Mouse (Mus musculus): ENCODE results near the gene Dnajb3. TPM values are rescaled to one million over a fixed set of nuclear protein-coding genes. Genes with fewer than 3 reads are reported as not detected.
A peak's percentile ranks its signal among the peaks of the same experiment; 100 is the strongest.

Dnajb3 gene
- 4.1 and 6.5 TPM in 2 replicates for polyA plus RNA-seq (2015; fragmentation: Nextera tagmentation; extraction: Ambion mirVana)

DNA sequence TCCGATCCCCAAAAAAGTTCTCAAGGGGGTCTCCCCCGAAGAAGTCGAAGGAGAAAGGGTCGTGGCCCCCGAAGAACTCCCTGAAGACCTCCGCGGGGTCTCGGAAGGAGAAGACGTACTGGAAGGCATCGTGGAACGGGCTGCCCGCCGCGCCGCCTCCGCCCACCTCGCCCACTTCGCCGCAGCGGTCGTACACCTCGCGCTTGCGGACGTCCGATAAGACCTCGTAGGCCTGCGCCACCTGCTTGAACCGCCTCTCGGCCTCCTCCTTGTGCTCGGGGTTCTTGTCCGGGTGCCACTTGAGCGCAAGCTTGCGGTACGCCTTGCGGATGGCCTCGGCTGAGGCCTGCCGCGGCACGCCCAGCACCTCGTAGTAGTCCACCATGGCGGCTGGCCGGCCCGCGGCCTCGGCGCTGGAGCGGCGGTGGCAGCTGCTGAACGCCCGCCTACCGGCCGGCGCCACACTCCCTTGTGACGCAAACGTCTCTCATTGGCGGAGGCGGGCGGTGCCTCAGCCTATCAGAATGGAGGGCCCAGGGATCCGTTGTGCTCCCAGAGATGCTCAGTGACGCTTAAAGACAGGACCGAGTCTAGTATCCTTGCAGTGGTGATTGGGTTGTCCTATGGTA is at the start of gene Dnajb3:
Gene Dnajb3 (minus strand): TSS at position 489 of the 629 bp plus-strand sequence.
- H3K36me3 ChIP-seq (ENCODE audit: control insufficient read depth, insufficient read depth, low read length), result no peaks in the 10 kb centered on the region
- H3K4me1 ChIP-seq (replicated peaks; ENCODE audit: control insufficient read depth, insufficient read depth, low read length), result peaks cover 4% of the 10 kb centered on the region; the same call in 1 of the 2 replicates
- H3K9me3 ChIP-seq (ENCODE audit: control insufficient read depth, low read length), result peaks cover 6% of the 10 kb centered on the region; the same call in 1 of the 2 replicates
- WGBS, result 6% methylated on average over 62 of the region's 62 CpGs
- H3K4me2 ChIP-seq (ENCODE audit: low read depth, low read length), result peak within 1 kb of the TSS; percentile 90
- peak; percentile 99 for ATAC-seq (ENCODE audit: low read depth)
- peak within 1 kb of the TSS; percentile 78 for H3K9ac ChIP-seq (ENCODE audit: low read length)
- H3K27ac ChIP-seq (ENCODE audit: low read length), result no peak within 1 kb of the TSS
- H3K4me3 ChIP-seq (ENCODE audit: low read length), result peak within 1 kb of the TSS; percentile 54
- H3K27me3 ChIP-seq (ENCODE audit: control insufficient read depth, insufficient read depth, low read depth, low read length), result no peaks in the 10 kb centered on the region

DNA sequence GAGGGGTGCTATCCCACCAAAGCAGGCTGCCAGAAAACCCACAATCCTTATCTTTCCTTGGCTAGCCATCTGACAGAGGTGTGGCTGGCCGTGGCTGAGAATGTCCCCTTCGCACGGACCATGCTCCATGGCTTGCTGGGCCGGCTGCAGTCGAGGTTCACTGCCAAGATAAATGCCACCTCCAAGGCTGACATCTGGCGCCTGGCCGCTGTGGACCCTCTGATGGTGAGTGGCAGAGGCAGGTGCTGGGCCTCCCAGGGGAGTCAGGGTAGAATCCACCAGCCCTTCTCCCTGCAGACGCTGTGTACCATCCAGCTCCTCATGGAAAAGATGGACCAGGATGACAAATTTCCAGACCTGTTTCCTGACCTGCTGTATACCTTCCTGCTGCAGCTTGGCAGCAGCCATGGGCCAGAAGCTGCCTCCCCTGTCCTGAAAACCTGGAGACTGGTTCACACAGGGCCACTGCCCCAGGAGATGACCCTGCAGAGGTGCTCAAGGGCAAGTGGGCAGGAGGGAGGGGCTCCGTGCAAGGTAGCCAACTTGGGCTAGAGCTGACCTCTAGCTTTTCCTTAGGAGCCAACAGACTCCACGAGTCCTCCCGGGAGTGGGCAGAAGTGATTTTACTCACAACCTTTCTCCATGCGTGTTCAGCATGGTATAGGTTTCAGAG is 49.3 kb upstream of the Dnajb3 start:
- no peak overlapping the region for H3K27ac ChIP-seq (ENCODE audit: low read length)
- no peak overlapping the region for H3K4me3 ChIP-seq (ENCODE audit: low read length)
- no peaks in the 10 kb centered on the region for H3K4me1 ChIP-seq (replicated peaks; ENCODE audit: control insufficient read depth, insufficient read depth, low read length)
- no peak overlapping the region for H3K9ac ChIP-seq (ENCODE audit: low read length)
- H3K27me3 ChIP-seq (ENCODE audit: control insufficient read depth, insufficient read depth, low read depth, low read length), result no peaks in the 10 kb centered on the region
- peaks cover 31% of the 10 kb centered on the region for H3K9me3 ChIP-seq (ENCODE audit: control insufficient read depth, low read length)
- H3K4me2 ChIP-seq (ENCODE audit: low read depth, low read length), result no peak overlapping the region
- ATAC-seq (ENCODE audit: low read depth), result no peak
- H3K36me3 ChIP-seq (ENCODE audit: control insufficient read depth, insufficient read depth, low read length), result peaks cover 4% of the 10 kb centered on the region; the same call in 1 of the 2 replicates
- 80% methylated on average over 12 of the region's 12 CpGs for WGBS

DNA sequence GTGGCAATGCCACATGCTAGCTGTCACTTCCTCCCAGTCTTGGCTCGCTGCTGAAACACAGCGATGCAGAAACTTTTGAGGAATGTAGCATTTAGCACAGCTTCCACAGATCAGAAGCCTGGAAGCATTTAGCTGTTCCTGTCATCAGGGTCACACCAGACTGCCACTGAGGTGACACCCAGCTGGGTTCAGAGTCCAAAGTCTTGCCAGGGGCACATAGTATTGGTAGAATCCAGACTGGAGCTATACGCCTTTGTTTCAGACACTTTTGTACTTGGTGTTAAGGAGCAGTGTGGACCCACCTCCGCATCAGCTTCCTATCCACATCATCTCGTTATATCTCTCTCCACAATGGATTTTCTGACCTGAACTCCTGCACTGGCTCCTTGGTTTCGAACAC is 48.0 kb upstream of the Dnajb3 start:
- Histone ChIP-seq H3K4me2 (ENCODE audit: low read depth, low read length) (no peak overlapping the region), H3K9ac (ENCODE audit: low read length) (no peak overlapping the region), H3K27me3 (ENCODE audit: control insufficient read depth, insufficient read depth, low read depth, low read length) (no peaks in the 10 kb centered on the region), H3K36me3 (ENCODE audit: control insufficient read depth, insufficient read depth, low read length) (no peaks in the 10 kb centered on the region), H3K4me3 (ENCODE audit: low read length) (no peak overlapping the region), H3K4me1 (replicated peaks; ENCODE audit: control insufficient read depth, insufficient read depth, low read length) (no peaks in the 10 kb centered on the region), H3K27ac (ENCODE audit: low read length) (no peak overlapping the region), H3K9me3 (ENCODE audit: control insufficient read depth, low read length) (peaks cover 45% of the 10 kb centered on the region)
- 69% methylated on average over 6 of the region's 6 CpGs for WGBS
- ATAC-seq (ENCODE audit: low read depth), result no peak

DNA sequence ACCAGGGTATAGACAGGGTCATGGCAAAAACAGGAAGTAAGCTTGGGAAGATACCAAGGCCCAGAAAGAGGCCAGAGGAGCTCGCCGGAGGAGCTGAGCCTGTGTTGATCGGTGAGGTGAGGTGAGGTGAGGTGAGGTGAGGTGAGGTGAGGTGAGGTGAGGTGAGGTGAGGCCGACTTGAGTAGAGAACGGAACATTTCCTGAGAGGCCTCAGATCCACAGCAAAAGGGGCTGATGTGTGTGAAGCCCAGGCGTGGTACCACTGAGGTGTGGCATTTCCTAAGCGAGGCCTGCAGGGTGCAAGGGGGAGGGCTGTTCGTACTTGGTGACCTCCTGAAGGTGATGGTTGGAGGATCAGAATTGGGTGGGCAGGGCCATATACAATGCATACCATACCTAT is 47.5 kb upstream of the Dnajb3 start:
- H3K36me3 ChIP-seq (ENCODE audit: control insufficient read depth, insufficient read depth, low read length), result no peaks in the 10 kb centered on the region
- no peak overlapping the region for H3K4me2 ChIP-seq (ENCODE audit: low read depth, low read length)
- ATAC-seq (ENCODE audit: low read depth), result no peak
- H3K9me3 ChIP-seq (ENCODE audit: control insufficient read depth, low read length), result peaks cover 48% of the 10 kb centered on the region
- no peak overlapping the region for H3K27ac ChIP-seq (ENCODE audit: low read length)
- no peak overlapping the region for H3K9ac ChIP-seq (ENCODE audit: low read length)
- H3K27me3 ChIP-seq (ENCODE audit: control insufficient read depth, insufficient read depth, low read depth, low read length), result no peaks in the 10 kb centered on the region
- 70% methylated on average over 8 of the region's 8 CpGs for WGBS
- no peak overlapping the region for H3K4me3 ChIP-seq (ENCODE audit: low read length)
- no peaks in the 10 kb centered on the region for H3K4me1 ChIP-seq (replicated peaks; ENCODE audit: control insufficient read depth, insufficient read depth, low read length)

DNA sequence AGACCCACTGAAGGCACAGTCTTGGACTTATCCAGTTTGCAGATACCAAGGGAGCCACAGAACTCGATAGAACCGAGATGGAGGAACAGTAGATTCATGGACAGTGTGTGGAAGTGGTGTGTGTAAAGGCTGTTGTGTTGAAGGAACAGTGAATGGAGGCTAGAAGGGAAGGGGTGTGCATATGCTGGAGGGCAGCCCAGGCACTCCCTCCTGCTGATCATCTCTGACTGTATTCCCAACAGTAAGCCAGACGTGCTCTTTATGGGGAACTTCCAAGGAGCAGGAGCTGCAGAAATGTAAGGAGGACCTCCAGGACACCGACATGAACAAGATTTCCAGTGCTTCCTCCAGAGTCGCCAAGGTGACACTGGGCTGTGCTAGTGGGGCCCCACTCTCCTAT is 44.4 kb upstream of the Dnajb3 start:
- Histone ChIP-seq H3K4me1 (replicated peaks; ENCODE audit: control insufficient read depth, insufficient read depth, low read length) (no peaks in the 10 kb centered on the region), H3K27me3 (ENCODE audit: control insufficient read depth, insufficient read depth, low read depth, low read length) (no peaks in the 10 kb centered on the region), H3K4me2 (ENCODE audit: low read depth, low read length) (no peak overlapping the region), H3K9me3 (ENCODE audit: control insufficient read depth, low read length) (peaks cover 68% of the 10 kb centered on the region), H3K36me3 (ENCODE audit: control insufficient read depth, insufficient read depth, low read length) (no peaks in the 10 kb centered on the region), H3K4me3 (ENCODE audit: low read length) (no peak overlapping the region), H3K9ac (ENCODE audit: low read length) (no peak overlapping the region), H3K27ac (ENCODE audit: low read length) (no peak overlapping the region)
- WGBS, result 75% methylated on average over 5 of the region's 5 CpGs
- ATAC-seq (ENCODE audit: low read depth), result no peak

DNA sequence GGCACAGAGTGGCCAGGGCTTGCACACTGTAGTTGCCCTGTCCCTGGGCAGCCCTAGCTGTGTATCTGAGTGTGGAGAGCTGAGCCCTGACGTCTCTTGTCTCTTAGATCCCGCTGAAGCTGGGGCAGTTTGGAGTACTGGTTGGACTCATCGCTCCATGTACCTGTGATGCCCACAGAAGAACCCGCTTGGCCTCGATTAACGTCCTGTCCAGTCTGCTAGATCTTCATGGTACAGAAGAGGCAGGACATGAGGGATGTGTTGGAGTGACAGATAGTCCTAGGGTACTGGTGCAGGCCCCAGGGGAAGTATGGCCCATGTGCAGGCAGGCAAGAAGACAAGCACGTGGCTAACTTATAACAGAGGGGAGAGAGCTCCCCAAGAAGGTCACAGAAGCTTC is 44.0 kb upstream of the Dnajb3 start:
- Histone ChIP-seq H3K27ac (ENCODE audit: low read length) (no peak overlapping the region), H3K27me3 (ENCODE audit: control insufficient read depth, insufficient read depth, low read depth, low read length) (no peaks in the 10 kb centered on the region), H3K4me3 (ENCODE audit: low read length) (no peak overlapping the region), H3K36me3 (ENCODE audit: control insufficient read depth, insufficient read depth, low read length) (no peaks in the 10 kb centered on the region), H3K9me3 (ENCODE audit: control insufficient read depth, low read length) (peaks cover 68% of the 10 kb centered on the region), H3K4me2 (ENCODE audit: low read depth, low read length) (no peak overlapping the region), H3K9ac (ENCODE audit: low read length) (no peak overlapping the region), H3K4me1 (replicated peaks; ENCODE audit: control insufficient read depth, insufficient read depth, low read length) (no peaks in the 10 kb centered on the region)
- 71% methylated on average over 7 of the region's 7 CpGs for WGBS
- no peak for ATAC-seq (ENCODE audit: low read depth)

DNA sequence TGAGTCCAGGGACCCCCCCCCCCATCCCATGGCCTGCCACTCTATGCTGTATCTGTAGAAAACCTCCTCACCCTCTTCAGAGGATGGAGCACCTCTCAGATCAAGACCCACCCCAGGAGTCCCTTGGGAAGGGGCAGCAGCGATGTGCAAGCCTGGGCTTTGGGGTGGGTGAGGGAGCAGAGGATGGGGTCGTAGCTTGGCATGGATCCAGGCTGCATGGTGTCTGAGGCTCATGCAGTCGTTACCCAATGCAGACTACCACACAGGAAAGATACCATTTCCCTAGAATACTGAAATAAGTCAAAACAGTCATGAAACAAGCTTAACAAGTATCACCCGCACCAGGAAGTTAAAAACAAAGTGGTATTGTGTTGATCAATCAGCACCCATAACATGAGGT is 43.1 kb upstream of the Dnajb3 start:
- Histone ChIP-seq H3K9me3 (ENCODE audit: control insufficient read depth, low read length) (peaks cover 71% of the 10 kb centered on the region), H3K36me3 (ENCODE audit: control insufficient read depth, insufficient read depth, low read length) (no peaks in the 10 kb centered on the region), H3K4me1 (replicated peaks; ENCODE audit: control insufficient read depth, insufficient read depth, low read length) (no peaks in the 10 kb centered on the region), H3K9ac (ENCODE audit: low read length) (no peak overlapping the region), H3K4me2 (ENCODE audit: low read depth, low read length) (no peak overlapping the region), H3K4me3 (ENCODE audit: low read length) (no peak overlapping the region), H3K27ac (ENCODE audit: low read length) (no peak overlapping the region), H3K27me3 (ENCODE audit: control insufficient read depth, insufficient read depth, low read depth, low read length) (no peaks in the 10 kb centered on the region)
- no peak for ATAC-seq (ENCODE audit: low read depth)
- 63% methylated on average over 4 of the region's 4 CpGs for WGBS

DNA sequence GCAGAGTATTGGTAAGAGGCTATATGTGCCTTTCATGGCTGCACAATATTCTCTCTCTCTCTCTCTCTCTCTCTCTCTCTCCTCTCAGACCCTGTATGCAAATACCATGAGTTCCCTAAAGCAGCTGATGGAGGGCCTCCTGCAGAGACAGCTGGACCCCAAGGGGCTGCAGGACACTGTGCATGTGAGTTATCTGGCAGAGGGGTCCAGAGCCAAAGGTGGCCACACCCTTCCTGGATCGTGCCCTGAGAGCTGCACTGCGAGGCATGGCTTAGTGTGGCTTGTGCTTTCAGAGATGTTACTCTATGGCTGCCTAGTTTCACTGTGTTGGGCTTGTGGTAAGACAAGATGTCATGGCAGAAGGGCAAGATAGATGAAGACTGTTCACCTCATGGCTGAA is 42.1 kb upstream of the Dnajb3 start:
- no peak for ATAC-seq (ENCODE audit: low read depth)
- Histone ChIP-seq H3K27ac (ENCODE audit: low read length) (no peak overlapping the region), H3K4me3 (ENCODE audit: low read length) (no peak overlapping the region), H3K4me2 (ENCODE audit: low read depth, low read length) (no peak overlapping the region), H3K9me3 (ENCODE audit: control insufficient read depth, low read length) (peaks cover 77% of the 10 kb centered on the region), H3K4me1 (replicated peaks; ENCODE audit: control insufficient read depth, insufficient read depth, low read length) (no peaks in the 10 kb centered on the region), H3K9ac (ENCODE audit: low read length) (no peak overlapping the region), H3K27me3 (ENCODE audit: control insufficient read depth, insufficient read depth, low read depth, low read length) (no peaks in the 10 kb centered on the region), H3K36me3 (ENCODE audit: control insufficient read depth, insufficient read depth, low read length) (no peaks in the 10 kb centered on the region)
- WGBS, result 49% methylated on average over 2 of the region's 2 CpGs

DNA sequence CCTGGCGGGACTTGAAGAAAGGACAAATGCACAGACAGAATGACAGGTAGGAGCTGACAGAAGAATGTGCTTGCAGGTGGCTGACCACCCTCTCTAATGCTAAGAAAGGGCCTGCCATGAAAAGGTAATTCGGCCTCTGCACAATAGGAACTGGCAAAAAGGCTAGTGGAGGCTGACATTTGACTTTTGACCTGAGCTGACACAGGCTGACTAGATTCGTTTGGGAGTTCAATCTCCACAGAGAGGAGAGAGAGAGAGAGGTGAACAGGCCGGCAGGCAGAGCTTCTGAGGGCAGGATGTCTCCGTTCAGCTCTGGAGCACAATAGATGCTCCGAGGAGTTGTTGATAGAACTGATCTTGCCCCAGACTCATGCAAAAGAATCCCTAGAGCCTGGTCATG is 40.8 kb upstream of the Dnajb3 start:
- Histone ChIP-seq H3K4me2 (ENCODE audit: low read depth, low read length) (no peak overlapping the region), H3K27ac (ENCODE audit: low read length) (no peak overlapping the region), H3K9me3 (ENCODE audit: control insufficient read depth, low read length) (peaks cover 75% of the 10 kb centered on the region), H3K27me3 (ENCODE audit: control insufficient read depth, insufficient read depth, low read depth, low read length) (no peaks in the 10 kb centered on the region), H3K4me3 (ENCODE audit: low read length) (no peak overlapping the region), H3K9ac (ENCODE audit: low read length) (no peak overlapping the region), H3K4me1 (replicated peaks; ENCODE audit: control insufficient read depth, insufficient read depth, low read length) (no peaks in the 10 kb centered on the region), H3K36me3 (ENCODE audit: control insufficient read depth, insufficient read depth, low read length) (no peaks in the 10 kb centered on the region)
- ATAC-seq (ENCODE audit: low read depth), result no peak
- 42% methylated on average over 6 of the region's 6 CpGs for WGBS

Measured in lung, embryonic 16.5 days (tissue).